Mouse (Mus musculus): ENCODE data around the gene Scarb2. TPM values are rescaled to one million over a fixed set of nuclear protein-coding genes. Genes with fewer than 3 reads are reported as not detected.

The Scarb2 gene
- polyA plus RNA-seq, 1 experiment from 2014 or later, result 7.9 TPM

GRCm38 (mm10) chr5:92403562-92404399 lies 102.9 kb downstream of the Scarb2 start:
- no peak for ATAC-seq (ENCODE audit: insufficient number of reproducible peaks, insufficient read depth, low FRiP score, low TSS enrichment, low read depth)
- H3K4me2 ChIP-seq, result no peak overlapping the region
- no peaks in the 10 kb centered on the region for H3K36me3 ChIP-seq
- H3K4me1 ChIP-seq, result no peaks in the 10 kb centered on the region; the same call in 1 of the 2 replicates
- no peak overlapping the region for H3K4me3 ChIP-seq
- H3K9ac ChIP-seq, result no peak overlapping the region
- H3K27me3 ChIP-seq, result no peaks in the 10 kb centered on the region
- WGBS, result 41% methylated on average over 10 of the region's 10 CpGs
- no peaks in the 10 kb centered on the region for H3K9me3 ChIP-seq
- H3K27ac ChIP-seq, result no peak overlapping the region

GRCm38 (mm10) chr5:92402816-92403215 lies 103.8 kb downstream of the Scarb2 start:
- no peaks in the 10 kb centered on the region for H3K27me3 ChIP-seq
- no peak for ATAC-seq (ENCODE audit: insufficient number of reproducible peaks, insufficient read depth, low FRiP score, low TSS enrichment, low read depth)
- H3K4me2 ChIP-seq, result peak overlapping the region; percentile 31; the same call in 1 of the 2 replicates
- no peak overlapping the region for H3K27ac ChIP-seq
- no peaks in the 10 kb centered on the region; the same call in 1 of the 2 replicates for H3K4me1 ChIP-seq
- H3K9ac ChIP-seq, result no peak overlapping the region
- H3K36me3 ChIP-seq, result no peaks in the 10 kb centered on the region
- 34% methylated on average over 9 of the region's 9 CpGs for WGBS
- no peaks in the 10 kb centered on the region for H3K9me3 ChIP-seq
- H3K4me3 ChIP-seq, result no peak overlapping the region

GRCm38 (mm10) chr5:92398153-92398552 lies 108.5 kb downstream of the Scarb2 start:
- Histone ChIP-seq H3K4me1 (no peaks in the 10 kb centered on the region), H3K36me3 (no peaks in the 10 kb centered on the region), H3K4me3 (no peak overlapping the region), H3K9me3 (no peaks in the 10 kb centered on the region), H3K9ac (no peak overlapping the region), H3K27me3 (peaks cover 10% of the 10 kb centered on the region), H3K27ac (no peak overlapping the region), H3K4me2 (no peak overlapping the region)
- 25% methylated on average over 5 of the region's 5 CpGs for WGBS
- ATAC-seq (ENCODE audit: insufficient number of reproducible peaks, insufficient read depth, low FRiP score, low TSS enrichment, low read depth), result peak; percentile 37; the same call in 1 of the 2 replicates

- no peaks in the 10 kb centered on the region for H3K4me1 ChIP-seq
- H3K4me3 ChIP-seq, result no peak overlapping the region
- H3K27me3 ChIP-seq, result peaks cover 27% of the 10 kb centered on the region
- H3K9ac ChIP-seq, result no peak overlapping the region
- ATAC-seq (ENCODE audit: insufficient number of reproducible peaks, insufficient read depth, low FRiP score, low TSS enrichment, low read depth), result no peak
- H3K4me2 ChIP-seq, result no peak overlapping the region
- H3K36me3 ChIP-seq, result no peaks in the 10 kb centered on the region
- no peak overlapping the region for H3K27ac ChIP-seq
- 81% methylated on average over 6 of the region's 6 CpGs for WGBS
- no peaks in the 10 kb centered on the region for H3K9me3 ChIP-seq
Observed at GRCm38 (mm10) chr5:92396476-92396875, 110.2 kb downstream of the Scarb2 start.

GRCm38 (mm10) chr5:92395764-92396163 lies 110.9 kb downstream of the Scarb2 start:
- 83% methylated on average over 3 of the region's 3 CpGs for WGBS
- H3K4me1 ChIP-seq, result no peaks in the 10 kb centered on the region
- no peak for ATAC-seq (ENCODE audit: insufficient number of reproducible peaks, insufficient read depth, low FRiP score, low TSS enrichment, low read depth)

GRCm38 (mm10) chr5:92393863-92394262 lies 112.8 kb downstream of the Scarb2 start:
- 60% methylated on average over 10 of the region's 10 CpGs for WGBS
- no peak overlapping the region for H3K4me2 ChIP-seq

More at GRCm38 (mm10) chr5:92395764-92396163, 110.9 kb downstream of the Scarb2 start:
- Histone ChIP-seq H3K4me3 (no peak overlapping the region), H3K36me3 (no peaks in the 10 kb centered on the region), H3K4me2 (no peak overlapping the region), H3K27ac (no peak overlapping the region), H3K27me3 (peaks cover 34% of the 10 kb centered on the region), H3K9me3 (no peaks in the 10 kb centered on the region), H3K9ac (no peak overlapping the region)

GRCm38 (mm10) chr5:92392542-92392941 lies 114.1 kb downstream of the Scarb2 start:
- no peaks in the 10 kb centered on the region for H3K4me1 ChIP-seq
- H3K36me3 ChIP-seq, result no peaks in the 10 kb centered on the region
- H3K9me3 ChIP-seq, result no peaks in the 10 kb centered on the region
- WGBS, result 39% methylated on average over 18 of the region's 18 CpGs
- peak overlapping the region; percentile 24 for H3K4me3 ChIP-seq
- ATAC-seq (ENCODE audit: insufficient number of reproducible peaks, insufficient read depth, low FRiP score, low TSS enrichment, low read depth), result no peak
- no peak overlapping the region for H3K9ac ChIP-seq
- H3K27ac ChIP-seq, result no peak overlapping the region
- peaks cover 45% of the 10 kb centered on the region for H3K27me3 ChIP-seq
- peak overlapping the region; percentile 51 for H3K4me2 ChIP-seq

More at GRCm38 (mm10) chr5:92393863-92394262, 112.8 kb downstream of the Scarb2 start:
- Histone ChIP-seq H3K36me3 (no peaks in the 10 kb centered on the region), H3K4me1 (no peaks in the 10 kb centered on the region), H3K9me3 (no peaks in the 10 kb centered on the region), H3K27me3 (peaks cover 45% of the 10 kb centered on the region), H3K9ac (no peak overlapping the region), H3K27ac (no peak overlapping the region), H3K4me3 (no peak overlapping the region)
- no peak for ATAC-seq (ENCODE audit: insufficient number of reproducible peaks, insufficient read depth, low FRiP score, low TSS enrichment, low read depth)

Small RNA genes lying within 50 kb of the gene (microRNA-seq; reads per million reads assigned to microRNA genes)
- not detected for gene Mir6415

Other genes starting within 250 kb of the Scarb2 start
- gene Naaa, start 228.7 kb downstream of the Scarb2 start, polyA plus RNA-seq (2015; fragmentation: Nextera tagmentation; extraction: Ambion mirVana), result 8.7 and 10.2 TPM in 2 replicates
- 41.0 and 44.8 TPM in 2 replicates for gene Sdad1, start 196.4 kb downstream of the Scarb2 start, polyA plus RNA-seq (2015; fragmentation: Nextera tagmentation; extraction: Ambion mirVana)
- gene Cxcl9, start 178.8 kb downstream of the Scarb2 start, polyA plus RNA-seq (2015; fragmentation: Nextera tagmentation; extraction: Ambion mirVana), result not detected in 2 replicates
- gene Art3, start 175.0 kb downstream of the Scarb2 start, polyA plus RNA-seq (2015; fragmentation: Nextera tagmentation; extraction: Ambion mirVana), result 2.4 and 2.5 TPM in 2 replicates
- 0.45 and 0.73 TPM in 2 replicates for gene Cxcl10, start 157.9 kb downstream of the Scarb2 start, polyA plus RNA-seq (2015; fragmentation: Nextera tagmentation; extraction: Ambion mirVana)
- gene Nup54, start 71.6 kb downstream of the Scarb2 start, polyA plus RNA-seq (2015; fragmentation: Nextera tagmentation; extraction: Ambion mirVana), result 52.7 and 57.0 TPM in 2 replicates
- 0.32 and 0.58 TPM in 2 replicates for gene Fam47e, start 48.2 kb upstream of the Scarb2 start, polyA plus RNA-seq (2015; fragmentation: Nextera tagmentation; extraction: Ambion mirVana)
- 12.2 and 13.4 TPM in 2 replicates for gene Stbd1, start 96.2 kb upstream of the Scarb2 start, polyA plus RNA-seq (2015; fragmentation: Nextera tagmentation; extraction: Ambion mirVana)
- gene Ccdc158, start 168.4 kb upstream of the Scarb2 start, polyA plus RNA-seq (2015; fragmentation: Nextera tagmentation; extraction: Ambion mirVana), result 0.41 and 1.2 TPM in 2 replicates
- gene Shroom3, start 176.6 kb upstream of the Scarb2 start, polyA plus RNA-seq (2015; fragmentation: Nextera tagmentation; extraction: Ambion mirVana), result 1.7 and 2.1 TPM in 2 replicates

All from embryonic facial prominence, embryonic 13.5 days (tissue).